Mouse (Mus musculus) c-Kit-positive CD71-negative TER-119-negative erythroid progenitor cells, embryonic 14.5 days (primary cell): ENCODE measurements at regions not wholly inside any gene's neighbourhood (a gene's known extent, or its start where the extent isn't known, plus 50 kb on each side); places are given as distances from the start of the nearest gene placed in this dataset.

Experiments used
- DNase-seq: peaks from one replicate; pipeline ENCODE4 v3.0.0-alpha.2; 2013; ENCODE audit warnings: low read depth

DNA sequence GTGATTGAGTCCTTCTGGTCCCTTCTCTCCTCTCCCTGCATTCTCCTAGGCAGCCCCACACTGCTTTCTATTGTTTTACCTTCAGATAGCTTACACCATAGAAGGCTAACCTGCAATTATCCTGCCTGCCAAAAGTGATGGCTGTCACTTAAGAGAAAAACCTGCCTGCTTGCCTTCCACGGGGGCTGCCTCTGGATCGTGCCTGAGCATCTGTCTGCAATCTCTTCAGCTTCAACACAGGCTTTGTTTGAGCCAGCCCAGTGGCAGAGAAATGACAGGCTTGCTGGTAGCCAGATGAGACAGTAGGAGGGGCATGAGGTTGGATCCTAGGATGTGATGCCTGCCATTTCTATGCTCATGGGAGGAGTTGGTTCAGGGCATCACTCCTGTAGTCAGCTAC lies 345.2 kb upstream of the Tshz3 start:
- no peak for DNase-seq

DNA sequence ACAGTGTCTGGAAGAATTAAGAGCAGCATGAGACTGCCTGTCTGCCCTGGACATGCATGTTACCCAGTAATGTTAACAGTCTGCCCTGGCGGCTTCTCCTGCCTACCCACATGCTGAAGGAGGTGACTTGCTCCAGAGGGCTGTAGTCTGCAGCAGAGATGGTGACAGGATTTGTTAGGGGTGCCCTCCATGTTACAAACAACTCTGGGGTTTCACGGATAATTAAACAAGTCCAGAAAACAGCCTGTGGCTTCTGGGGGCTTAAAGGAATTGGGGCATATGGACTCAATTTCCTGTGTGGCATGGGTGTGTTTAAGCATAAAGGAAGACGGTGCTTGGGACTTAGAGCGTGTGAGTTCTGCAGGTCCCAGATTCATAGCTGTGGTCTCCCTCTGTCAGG lies 347.3 kb upstream of the Tshz3 start:
- DNase-seq: no peak

DNA sequence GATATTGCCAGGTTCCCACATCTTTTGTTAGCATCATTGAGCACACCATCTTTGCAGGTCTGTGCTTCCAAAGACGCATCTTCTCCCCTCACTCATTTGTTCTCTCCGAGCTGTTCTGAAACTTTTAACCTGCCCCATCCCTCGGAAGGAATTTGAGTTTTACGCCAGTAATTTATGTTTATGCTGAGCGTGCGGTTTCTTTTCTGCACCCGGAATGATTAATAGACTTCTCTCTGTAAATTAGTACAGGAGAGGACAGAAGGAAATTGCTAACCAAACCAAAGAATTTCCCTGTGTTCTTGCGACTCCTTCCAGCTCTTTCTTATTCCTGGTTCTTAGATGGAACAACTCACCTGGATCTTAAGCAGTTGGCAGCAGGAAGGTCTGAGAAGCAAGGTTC lies 349.7 kb upstream of the Tshz3 start:
- no peak for DNase-seq

DNA sequence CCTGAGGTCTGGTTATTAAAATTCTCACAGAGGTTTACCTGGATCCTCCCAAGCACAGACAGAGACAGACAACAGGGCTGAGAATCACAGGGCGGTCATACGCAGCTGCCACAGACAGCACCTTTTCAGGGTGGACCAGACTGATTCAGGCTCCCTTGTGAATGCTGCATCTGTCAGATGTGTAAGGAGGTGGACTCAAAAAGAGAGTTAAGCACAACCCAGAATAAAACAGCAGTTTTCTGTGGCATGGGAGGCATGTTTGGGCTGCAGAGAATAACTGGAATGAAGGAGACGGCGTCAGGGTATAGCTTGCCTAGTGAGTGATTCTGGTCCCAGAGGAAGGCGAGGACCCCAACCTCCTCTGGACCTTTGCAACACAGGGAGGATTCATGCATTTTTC lies 363.1 kb upstream of the Tshz3 start:
- no peak for DNase-seq

DNA sequence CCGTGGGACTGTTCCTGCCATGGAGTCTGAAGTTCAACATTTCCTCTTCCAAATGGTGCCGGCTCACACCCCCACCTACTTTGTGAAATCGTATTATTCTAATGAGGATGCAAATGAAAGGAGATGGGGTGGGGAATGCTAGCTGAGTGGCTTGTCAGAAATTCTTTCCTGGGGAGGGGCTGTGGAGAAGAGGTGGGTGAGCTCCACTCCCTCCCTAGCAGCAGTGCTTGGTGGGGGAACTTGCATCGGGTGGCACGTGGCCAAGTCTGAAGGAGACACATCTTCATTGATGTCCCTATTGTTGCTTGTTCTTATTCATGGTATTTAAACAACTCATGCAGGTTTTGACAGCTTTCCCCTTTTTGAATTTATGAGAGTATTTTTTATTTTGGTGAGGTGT lies 363.8 kb upstream of the Tshz3 start:
- DNase-seq: no peak

DNA sequence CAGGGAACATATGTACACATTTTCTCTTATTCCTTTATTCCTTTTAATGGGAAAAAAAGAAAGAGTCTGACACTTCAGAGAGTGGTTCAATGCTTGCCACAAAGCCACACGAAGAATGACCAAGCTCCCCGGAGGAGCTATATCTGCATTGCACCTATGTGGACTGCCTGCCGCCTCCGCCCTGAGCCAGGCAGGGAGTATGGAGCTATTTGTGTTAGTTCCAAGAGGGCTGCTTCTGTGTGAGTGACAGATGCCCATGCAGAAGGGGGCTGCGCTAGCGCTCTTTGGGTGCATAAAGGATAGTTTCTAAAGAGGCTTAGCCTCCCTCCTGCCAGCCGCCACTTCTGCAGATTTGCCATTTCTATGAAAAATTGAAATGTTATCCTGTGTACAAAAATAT lies 365.3 kb upstream of the Tshz3 start:
- no peak for DNase-seq

DNA sequence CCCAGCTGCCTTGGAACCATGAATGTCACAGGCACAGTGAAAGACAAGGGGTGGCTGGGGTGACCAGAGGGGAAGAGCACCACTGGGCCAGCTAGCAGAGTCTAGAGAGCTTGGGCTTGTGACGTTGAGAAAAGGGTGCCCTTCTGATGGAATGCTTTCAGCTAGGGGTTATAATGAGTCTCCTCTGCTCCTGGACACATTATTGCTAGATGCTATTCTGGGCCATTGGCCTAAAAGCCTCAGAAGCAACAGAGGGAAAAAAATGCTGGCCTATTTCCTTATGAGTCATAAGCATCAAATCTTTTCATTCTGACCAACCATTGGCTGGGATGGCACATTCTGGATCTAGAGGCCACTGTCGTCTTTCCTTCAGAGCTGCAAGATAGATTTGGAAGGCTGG lies 369.8 kb upstream of the Tshz3 start:
- DNase-seq: no peak

DNA sequence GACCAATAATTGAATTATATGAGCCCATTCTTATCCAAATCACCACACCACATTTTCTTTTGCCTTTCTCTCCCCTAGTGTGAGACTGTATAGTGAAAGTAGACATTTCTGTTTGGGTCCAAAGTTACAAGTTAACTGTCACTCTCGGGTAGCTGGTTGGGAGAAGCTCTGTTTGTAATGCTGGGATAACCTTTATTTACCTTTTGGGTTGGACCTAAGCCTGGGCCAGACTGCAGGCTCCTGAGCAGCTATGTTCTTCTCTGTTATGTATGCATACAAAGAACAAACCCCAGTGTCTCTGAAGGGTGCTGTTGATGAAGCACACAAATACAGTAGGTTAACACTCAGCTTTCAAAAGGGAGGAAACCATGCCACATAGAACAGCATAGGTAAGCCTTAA lies 373.9 kb upstream of the Tshz3 start:
- DNase-seq: no peak

DNA sequence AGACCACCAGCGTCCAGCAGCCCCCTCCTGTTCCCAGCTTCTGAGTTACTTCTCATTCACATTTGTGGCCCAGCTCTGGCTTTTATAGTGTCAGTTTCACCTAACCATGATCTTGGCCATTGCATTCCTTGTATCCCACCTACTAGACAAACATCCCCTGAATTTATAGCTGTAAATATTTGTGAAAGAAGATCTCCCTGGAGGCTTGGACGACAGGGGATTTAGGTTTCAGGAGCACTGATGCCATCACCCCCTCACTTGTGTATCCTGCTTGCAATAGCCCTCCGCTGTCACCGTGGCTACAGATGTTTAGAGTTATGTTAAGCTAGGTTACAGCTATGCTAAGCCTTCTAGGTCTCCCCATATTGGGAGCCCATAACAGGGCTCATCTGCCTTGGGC lies 375.7 kb upstream of the Tshz3 start:
- no peak for DNase-seq

DNA sequence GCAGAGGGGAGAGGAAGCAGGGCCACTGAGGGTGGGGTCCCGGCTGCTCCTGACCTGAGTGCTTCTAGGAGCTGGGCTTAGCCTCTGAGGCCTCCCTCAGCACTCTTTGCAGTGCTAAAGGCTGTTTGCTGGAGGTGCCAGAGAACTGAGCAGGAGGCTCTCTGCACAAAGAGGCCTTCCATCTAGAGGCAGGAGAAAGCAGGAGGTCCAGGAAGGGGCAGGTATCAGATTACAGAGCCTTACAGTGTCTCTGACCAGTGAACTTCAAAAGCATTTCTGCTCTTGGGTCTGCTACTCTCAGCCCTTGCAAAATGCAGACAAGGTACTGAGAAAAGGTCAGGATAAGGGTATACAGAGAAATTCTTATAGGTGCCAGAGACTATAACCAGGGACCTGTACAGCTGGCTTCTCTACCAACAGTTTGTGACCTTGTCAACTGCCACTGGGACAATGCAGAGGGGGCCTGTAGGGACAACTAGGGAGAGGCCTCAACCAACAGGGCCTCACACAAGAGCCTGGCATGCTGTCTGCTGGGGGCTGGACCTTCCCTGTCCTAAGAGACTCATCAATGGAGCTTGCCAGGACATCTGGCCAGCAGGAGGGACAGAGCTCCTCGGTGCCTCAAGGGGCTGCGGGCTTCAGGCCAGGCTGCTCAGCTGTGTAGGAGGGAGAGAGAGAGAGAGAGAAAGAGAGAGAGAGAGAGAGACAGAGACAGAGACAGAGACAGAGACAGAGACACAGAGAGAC lies 380.3 kb upstream of the Tshz3 start:
- DNase-seq: no peak

DNA sequence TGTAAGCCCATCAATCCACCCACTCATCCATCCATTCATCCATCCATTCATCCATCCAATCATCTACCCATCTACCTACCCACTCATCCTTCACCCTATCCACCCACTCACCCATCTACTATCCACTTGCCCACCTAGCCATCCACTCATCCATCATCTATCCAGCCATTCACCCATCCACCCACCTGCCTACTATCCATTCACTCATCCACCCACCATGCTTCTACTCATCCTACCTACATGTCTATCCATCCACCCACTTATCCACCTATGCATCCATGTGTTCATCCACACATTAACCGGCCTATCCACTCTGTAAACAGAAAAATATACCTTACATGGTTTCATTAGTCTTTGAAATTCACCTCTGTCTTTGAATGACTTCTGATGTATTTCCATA lies 384.2 kb upstream of the Tshz3 start:
- DNase-seq: no peak

DNA sequence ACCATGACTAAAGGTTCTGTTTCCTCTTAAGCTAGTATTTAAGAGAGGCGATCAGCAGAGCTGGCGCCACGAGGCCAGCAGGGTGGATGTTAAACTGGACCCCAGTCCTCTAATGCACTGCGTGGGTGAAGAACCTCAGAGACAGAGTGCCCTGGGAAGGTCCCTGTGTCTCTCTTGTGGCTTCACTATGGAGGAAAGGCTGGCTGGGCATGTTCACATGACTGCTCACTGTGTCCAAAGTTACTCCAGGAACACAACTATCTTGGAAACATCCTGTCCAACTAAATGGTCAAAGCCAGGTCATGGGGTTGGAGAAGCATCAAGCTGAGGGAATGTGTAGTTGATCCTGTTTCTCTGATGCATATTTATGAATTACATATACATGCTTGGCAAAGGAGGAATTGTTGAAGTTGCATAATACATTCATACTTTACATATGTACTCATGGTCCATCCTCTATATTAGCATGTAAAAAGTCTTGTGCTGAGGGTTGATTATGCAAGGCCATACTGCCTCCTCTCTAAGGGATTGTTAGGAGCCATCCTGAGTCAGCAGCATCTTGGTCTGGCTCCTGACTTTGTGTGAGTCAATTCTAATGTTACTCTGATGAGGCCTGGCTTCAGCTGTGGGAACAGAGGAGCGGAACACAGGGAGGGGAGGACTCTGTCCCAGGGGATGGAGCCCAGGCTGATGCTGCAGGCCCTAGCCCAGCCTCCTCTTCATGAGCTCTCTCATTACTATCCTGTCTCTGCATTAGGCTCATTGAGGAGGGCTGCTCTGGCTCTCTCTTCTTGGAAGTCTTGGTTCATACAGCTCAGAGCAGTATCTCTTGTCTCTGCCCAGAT lies 387.9 kb upstream of the Tshz3 start:
- DNase-seq: no peak

DNA sequence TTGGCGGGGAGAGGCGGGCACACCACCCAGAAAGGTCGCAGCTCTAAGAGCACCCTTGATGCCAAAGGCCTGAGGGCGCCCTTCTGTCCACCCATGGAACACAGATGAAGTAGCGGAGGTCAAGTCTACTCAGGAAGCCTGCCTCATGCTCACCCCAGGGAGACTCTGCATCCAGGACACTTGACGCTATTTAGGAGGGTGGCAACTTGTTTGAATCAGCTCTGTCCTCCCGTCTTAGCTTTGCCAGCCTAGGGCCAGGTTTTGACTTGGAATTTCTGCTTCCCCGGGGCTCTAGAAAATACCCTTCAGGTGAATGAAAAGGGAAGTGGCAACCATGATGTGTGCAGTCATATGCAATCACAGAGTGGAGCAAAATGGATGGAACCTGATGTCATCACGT lies 389.2 kb upstream of the Tshz3 start:
- no peak for DNase-seq

DNA sequence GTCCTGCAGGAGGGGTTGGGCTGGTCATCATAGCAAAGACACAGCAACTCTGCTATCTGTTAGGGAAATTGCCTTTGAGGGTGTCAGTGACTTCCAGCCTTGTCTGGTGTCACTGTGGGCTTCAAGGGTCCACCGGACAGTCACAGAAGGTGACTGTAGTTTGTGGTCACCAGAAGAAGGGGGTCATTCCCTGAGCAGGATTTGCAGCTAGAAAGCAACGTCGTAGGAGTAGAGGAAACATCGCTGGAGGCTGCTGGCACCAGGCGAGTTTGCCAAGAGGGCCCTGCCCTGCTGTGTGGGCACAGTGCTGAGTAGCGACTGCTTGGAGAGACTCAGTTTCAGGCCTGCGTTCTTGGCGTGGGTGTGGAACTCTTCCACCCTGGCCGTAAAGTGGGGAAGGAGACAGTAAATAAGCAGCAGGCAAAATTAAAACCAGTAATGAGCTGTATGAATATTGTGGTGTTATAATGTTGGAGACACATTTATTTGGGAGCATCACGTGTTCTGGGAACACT lies 389.8 kb upstream of the Tshz3 start:
- no peak for DNase-seq

DNA sequence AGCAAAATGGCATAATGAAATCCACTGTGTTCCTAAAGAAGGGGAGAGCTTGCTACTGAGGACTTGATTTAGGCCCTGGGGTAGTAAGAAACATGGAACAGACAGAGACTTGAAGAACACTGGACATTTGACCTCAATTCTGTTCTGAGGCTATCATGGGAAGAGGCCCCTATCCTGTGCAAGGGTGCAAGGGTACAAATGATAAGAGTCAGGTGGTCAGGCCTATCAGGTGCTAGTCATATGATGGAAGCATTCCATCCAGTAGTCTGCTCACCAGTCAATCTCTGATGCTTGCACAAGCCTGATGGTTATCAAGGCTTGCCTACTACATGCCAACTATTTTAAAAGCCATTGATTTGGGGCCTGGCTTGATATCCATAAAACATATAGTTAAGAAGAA lies 420.6 kb upstream of the Tshz3 start:
- no peak for DNase-seq

DNA sequence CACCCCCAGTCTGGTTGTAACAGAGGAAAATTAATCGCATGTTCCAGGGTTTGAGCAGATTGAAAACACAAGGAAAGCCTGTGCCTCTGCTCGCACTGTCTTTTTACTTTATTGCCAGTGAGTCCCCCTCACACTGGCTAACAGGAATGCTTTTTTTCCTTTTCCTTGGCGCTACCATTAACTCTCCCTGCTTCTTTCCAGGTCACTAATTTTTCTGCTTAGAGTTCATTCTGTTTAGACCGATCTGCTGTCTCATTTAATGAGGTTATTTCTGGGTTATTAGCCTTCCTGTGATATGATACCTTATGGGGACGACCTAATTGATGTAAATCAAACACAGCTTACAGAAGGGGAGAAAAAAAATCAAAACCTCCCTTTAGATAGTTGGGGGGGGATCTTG lies 429.0 kb upstream of the Tshz3 start:
- DNase-seq: no peak

DNA sequence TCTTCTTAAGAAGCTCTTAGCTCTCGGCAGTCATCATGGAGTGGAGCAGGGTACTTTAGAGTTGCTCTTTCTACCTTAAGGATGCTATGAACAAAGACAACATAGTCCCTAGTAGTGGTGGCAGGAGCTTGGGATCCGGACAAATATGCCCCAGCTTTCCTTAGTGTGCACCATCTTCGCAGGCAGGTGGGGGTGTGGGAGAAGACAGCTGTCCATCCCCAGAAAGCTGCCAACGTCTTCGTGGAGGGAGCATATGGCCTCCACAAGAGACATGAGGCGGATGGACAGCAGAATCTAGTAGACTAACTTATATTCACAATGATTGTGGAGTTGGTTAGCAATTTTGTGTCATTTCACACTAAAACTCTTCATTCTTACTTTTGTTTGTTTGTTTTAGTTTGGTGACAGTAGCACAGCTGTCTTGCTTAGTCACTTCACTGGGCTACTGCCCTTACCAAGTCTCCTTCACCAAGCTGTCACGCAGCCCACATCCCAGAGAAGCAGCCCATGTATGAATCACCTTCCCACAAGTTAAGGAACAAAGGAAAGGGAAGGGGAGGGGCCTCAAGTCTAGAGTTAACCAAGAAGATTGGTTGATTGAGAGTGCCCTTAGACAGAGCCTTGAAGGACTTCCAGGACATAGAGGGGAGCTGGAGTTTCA lies 432.6 kb upstream of the Tshz3 start:
- DNase-seq: no peak

DNA sequence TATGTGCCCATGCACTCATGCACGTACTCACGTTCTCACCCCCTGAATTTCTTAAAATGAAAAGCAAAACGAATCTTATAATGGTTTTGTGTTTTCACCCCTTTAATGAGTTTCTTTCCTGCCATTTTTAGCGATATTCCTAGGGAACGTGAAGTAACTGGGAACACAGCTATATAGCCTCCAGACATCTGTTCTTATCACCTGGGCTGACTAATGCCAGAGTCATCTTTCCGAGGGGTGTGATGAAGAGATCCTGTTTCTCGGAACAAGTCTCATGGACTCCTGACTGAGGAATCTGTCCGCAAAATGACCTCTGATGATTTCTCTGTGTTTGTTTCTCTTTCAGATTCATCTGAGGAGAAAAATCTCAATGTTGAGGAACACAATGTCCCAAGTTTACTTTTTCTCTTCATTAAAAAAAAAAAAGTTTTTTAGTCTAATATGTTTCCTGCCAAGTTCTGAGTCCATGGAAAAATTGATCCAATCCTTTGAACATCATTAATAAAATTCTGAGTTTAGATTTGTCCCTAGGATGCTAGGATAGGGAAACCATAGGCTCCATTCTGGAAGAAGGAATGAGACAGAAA lies 435.7 kb upstream of the Tshz3 start:
- DNase-seq: no peak

DNA sequence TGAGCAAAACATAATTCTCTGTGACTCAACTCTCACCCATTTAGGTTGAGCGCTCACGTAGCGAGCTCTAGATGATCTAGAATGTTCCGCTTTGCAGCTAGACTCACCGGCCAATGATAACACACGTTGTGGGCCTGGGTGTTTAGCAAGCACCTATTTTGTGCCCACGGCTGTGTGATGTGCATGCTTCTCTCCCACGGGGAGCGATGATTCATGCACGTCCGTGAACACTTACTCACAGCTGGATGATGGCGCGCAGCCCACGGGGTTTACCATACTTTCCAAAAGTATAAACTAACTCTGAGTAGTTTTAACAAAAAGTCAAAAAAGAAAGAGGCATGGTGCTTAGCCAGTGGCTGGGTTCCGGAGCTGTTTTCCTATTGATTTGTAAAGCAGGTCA lies 440.8 kb upstream of the Tshz3 start:
- no peak for DNase-seq

DNA sequence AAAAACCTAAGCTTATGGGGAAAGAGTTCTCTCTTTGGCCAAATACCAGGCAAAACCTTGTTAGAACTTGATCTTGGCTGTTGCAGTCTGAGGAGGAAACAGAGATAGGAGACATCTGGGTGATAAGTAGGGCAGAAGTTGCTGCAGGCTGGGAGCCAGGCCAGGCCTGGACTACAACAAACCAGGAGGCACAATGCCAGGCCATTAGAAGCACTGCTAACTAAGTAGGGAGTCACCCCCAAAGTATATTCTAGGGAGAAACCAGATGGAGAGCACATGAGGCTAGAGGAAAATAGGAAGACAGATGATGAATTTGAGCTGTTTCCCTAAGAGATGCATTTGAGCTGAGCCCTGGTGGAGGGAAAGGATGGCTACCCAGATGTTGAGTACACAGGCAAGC lies 444.6 kb upstream of the Zfp507 start:
- DNase-seq: no peak

DNA sequence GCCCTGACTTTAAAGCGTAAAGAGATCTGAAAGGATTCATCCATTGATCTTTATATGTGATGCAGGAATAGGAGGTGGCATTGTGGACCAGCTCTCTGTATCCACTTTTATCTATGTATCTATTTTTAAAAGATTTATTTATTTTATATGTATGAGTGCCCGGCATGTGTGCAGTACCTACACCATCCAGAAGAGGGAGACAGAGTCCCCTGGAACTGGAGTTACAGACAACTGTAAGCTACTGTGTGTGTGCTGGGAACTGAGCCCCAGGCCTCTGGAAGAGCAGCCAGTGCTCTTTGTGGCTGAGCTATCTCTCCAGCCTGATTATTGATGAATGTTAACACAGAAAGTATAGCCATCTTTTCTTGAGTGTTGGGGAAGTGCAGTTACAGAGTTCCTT lies 433.9 kb upstream of the Zfp507 start:
- no peak for DNase-seq

DNA sequence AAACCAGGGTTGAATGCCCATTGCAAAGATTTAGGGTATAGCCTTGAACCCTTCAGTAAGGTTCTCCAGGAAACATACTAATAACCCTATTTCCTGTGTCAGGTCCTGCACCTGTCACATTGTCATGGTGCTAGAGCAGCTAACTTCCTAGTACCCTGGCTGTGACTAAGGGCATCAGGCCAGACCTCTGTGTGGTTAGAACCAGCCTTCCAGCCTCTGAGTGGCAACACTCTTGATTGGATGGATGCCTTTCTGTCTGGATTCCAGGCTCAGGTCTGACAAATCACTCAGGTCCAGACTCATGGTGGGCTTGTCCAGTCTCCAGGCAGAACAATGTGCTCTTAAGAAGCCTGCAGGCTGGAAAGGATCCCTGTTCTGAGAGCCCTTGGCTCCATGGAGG lies 426.2 kb upstream of the Zfp507 start:
- no peak for DNase-seq

DNA sequence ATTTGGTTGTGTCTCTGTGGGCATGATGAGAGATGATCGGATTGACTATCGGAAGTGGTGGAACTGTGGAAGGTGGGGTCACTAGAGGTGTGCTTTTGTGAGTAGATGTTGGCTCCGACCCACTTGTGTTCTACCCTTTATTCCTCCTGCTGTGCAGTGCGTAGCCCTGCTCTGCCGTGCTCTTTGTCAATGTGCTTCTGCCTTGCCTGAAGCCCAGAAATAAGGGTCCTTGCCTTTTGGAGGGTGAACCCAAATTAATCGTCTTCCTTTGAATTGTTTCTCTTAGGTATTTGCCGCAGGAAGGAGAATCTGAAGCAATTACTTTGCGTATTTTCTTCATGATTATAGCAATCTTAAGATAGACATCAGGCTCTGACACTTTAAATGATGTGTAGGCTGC lies 421.6 kb upstream of the Zfp507 start:
- no peak for DNase-seq
